24 mouse cellular contexts compared by ENCODE assay signal in genomic region chr14:8052661-8053060, GRCm38 (mm10). TPM values are rescaled to one million over a fixed set of nuclear protein-coding genes. Genes with fewer than 3 reads are reported as not detected.
DNase-seq lines count a peak whose midpoint lies in the region; ATAC-seq and TF ChIP-seq lines count a peak whose summit lies in the region.
"Had no signal": no experiment of that assay in that cellular context is flagged by ENCODE, and none has a peak within 500 bp of the region (broad histone marks: within the 10 kb centered on the region; RNA-seq: fewer than 3 reads in every experiment).

No protein-coding gene starts in this region.

- no peak for TF ChIP-seq CTCF in E14TG2a.4 (conservative IDR thresholded peaks at IDR 0.05; ENCODE audit: low read length)

- H3K4me2 ChIP-seq in forebrain, embryonic 11.5 days (ENCODE audit: low read depth, low read length, severe bottlenecking): no peak overlapping the region
- no peak overlapping the region for H3K4me2 ChIP-seq in forebrain, embryonic 14.5 days (ENCODE audit: low read length)
- H3K4me2 ChIP-seq: embryonic facial prominence, embryonic 12.5 days; forebrain, embryonic 12.5 days; forebrain, embryonic 15.5 days had no signal

- 97% methylated on average over 7 of the region's 7 CpGs for WGBS in forebrain, embryonic 11.5 days
- 98% methylated on average over 7 of the region's 7 CpGs for WGBS in forebrain, embryonic 14.5 days

- H3K9me3 ChIP-seq in forebrain, embryonic 11.5 days (ENCODE audit: control insufficient read depth, low read length): no peaks in the 10 kb centered on the region
- no peaks in the 10 kb centered on the region for H3K9me3 ChIP-seq in forebrain, embryonic 14.5 days (replicated peaks; ENCODE audit: control insufficient read depth, low read length)
- no peaks in the 10 kb centered on the region for H3K9me3 ChIP-seq in E14TG2a.4 (ENCODE audit: low read length)
- H3K9me3 ChIP-seq: embryonic facial prominence, embryonic 10.5 days; embryonic facial prominence, embryonic 12.5 days; forebrain, embryonic 12.5 days; forebrain, embryonic 15.5 days had no signal

- no peaks in the 10 kb centered on the region; the same call in 1 of the 2 replicates for H3K36me3 ChIP-seq in forebrain, embryonic 11.5 days (ENCODE audit: control insufficient read depth, insufficient read depth, low read length)
- H3K36me3 ChIP-seq in forebrain, embryonic 14.5 days (ENCODE audit: control insufficient read depth, insufficient read depth, low read length): peaks cover 32% of the 10 kb centered on the region
- H3K36me3 ChIP-seq in E14TG2a.4 (ENCODE audit: insufficient read depth, low read length): peaks cover 18% of the 10 kb centered on the region

- H3K27ac ChIP-seq in forebrain, embryonic 11.5 days (ENCODE audit: low read depth, low read length): no peak overlapping the region
- H3K27ac ChIP-seq in forebrain, embryonic 14.5 days (ENCODE audit: low read depth, low read length): no peak overlapping the region
- H3K27ac ChIP-seq: embryonic facial prominence, embryonic 10.5 days; embryonic facial prominence, embryonic 12.5 days; forebrain, embryonic 12.5 days; forebrain, embryonic 15.5 days had no signal

- no peaks in the 10 kb centered on the region for H3K4me1 ChIP-seq in forebrain, embryonic 11.5 days (replicated peaks; ENCODE audit: control insufficient read depth, insufficient read depth, low read length)
- H3K4me1 ChIP-seq in forebrain, embryonic 14.5 days (ENCODE audit: control insufficient read depth, insufficient read depth, low read length): no peaks in the 10 kb centered on the region
- peaks cover 91% of the 10 kb centered on the region for H3K4me1 ChIP-seq in E14TG2a.4 (replicated peaks; ENCODE audit: low read depth, low read length)
- H3K4me1 ChIP-seq: embryonic facial prominence, embryonic 12.5 days; forebrain, embryonic 15.5 days had no signal

- ATAC-seq in forebrain, embryonic 11.5 days (replicated peaks; ENCODE audit: low FRiP score): no peak
- no peak for ATAC-seq in forebrain, embryonic 14.5 days
- ATAC-seq: activated CD4-positive, CD25-positive, alpha-beta regulatory T cell, adult 4 months; CD4-positive, CD25-positive, alpha-beta regulatory T cell, adult 4 months; forebrain, embryonic 15.5 days; forebrain, postnatal 0 days had no signal

- no peak overlapping the region for H3K4me3 ChIP-seq in forebrain, embryonic 11.5 days (ENCODE audit: low read depth, low read length)
- no peak overlapping the region for H3K4me3 ChIP-seq in forebrain, embryonic 14.5 days (ENCODE audit: low read depth, low read length)
- H3K4me3 ChIP-seq in E14TG2a.4 (replicated peaks; ENCODE audit: low read length): peak overlapping the region; percentile 81
- H3K4me3 ChIP-seq: embryonic facial prominence, embryonic 10.5 days; embryonic facial prominence, embryonic 12.5 days; forebrain, embryonic 12.5 days; forebrain, embryonic 15.5 days had no signal

- DNase-seq in forebrain, embryonic 11.5 days (ENCODE audit: low spot score): peak; percentile 38
- DNase-seq in forebrain, embryonic 14.5 days (ENCODE audit: low spot score): no peak
- DNase-seq in ES-CJ7 (ENCODE audit: low read depth, low spot score): peak; percentile 65
- DNase-seq in testis, postnatal 10 days (ENCODE audit: low spot score): peak; percentile 19
- DNase-seq in liver: no peak
- DNase-seq in urinary bladder, postnatal 36 days (ENCODE audit: low spot score in 2 of 2): no peak
- DNase-seq: adrenal gland, adult 8-10 months; adrenal gland, postnatal 25 days; B cell, adult 2 months; cerebellum, adult 11 months; cerebellum, adult 18-20 months; cerebellum, adult 8-10 months; cerebellum, adult 9-11 months; cerebellum, postnatal 14 days; cerebellum, postnatal 36 days; forebrain, postnatal 0 days had no signal

- no peak overlapping the region for H3K9ac ChIP-seq in forebrain, embryonic 11.5 days (ENCODE audit: low read length)
- H3K9ac ChIP-seq in forebrain, embryonic 14.5 days (ENCODE audit: low read length): no peak overlapping the region
- H3K9ac ChIP-seq: embryonic facial prominence, embryonic 12.5 days; forebrain, embryonic 12.5 days; forebrain, embryonic 15.5 days; forebrain, postnatal 0 days had no signal

- no peaks in the 10 kb centered on the region for H3K27me3 ChIP-seq in forebrain, embryonic 11.5 days (ENCODE audit: control insufficient read depth, insufficient read depth, low read length)
- no peaks in the 10 kb centered on the region for H3K27me3 ChIP-seq in forebrain, embryonic 14.5 days (replicated peaks; ENCODE audit: control insufficient read depth, insufficient read depth, low read length)
- H3K27me3 ChIP-seq in E14TG2a.4 (ENCODE audit: insufficient read depth, low read length): no peaks in the 10 kb centered on the region
- H3K27me3 ChIP-seq: CH12.LX; embryonic facial prominence, embryonic 12.5 days; forebrain, embryonic 12.5 days; forebrain, embryonic 15.5 days had no signal

RNA-seq across cellular contexts. Expression of gene Rpp14, which starts 27.5 kb away (rescaled TPM):
- polyA plus RNA-seq in forebrain, embryonic 11.5 days (2014; fragmentation: Nextera tagmentation; extraction: Ambion mirVana): 64.5 and 69.2 TPM in 2 replicates
- 58.3 and 65.1 TPM in 2 replicates for polyA plus RNA-seq in forebrain, embryonic 14.5 days (2014; fragmentation: Nextera tagmentation; extraction: Ambion mirVana)

RNA-seq across cellular contexts. Expression of gene Pxk, which starts 45.4 kb away (rescaled TPM):
- 24.3 and 26.4 TPM in 2 replicates for polyA plus RNA-seq in forebrain, embryonic 11.5 days (2014; fragmentation: Nextera tagmentation; extraction: Ambion mirVana)
- 42.8 and 48.3 TPM in 2 replicates for polyA plus RNA-seq in forebrain, embryonic 14.5 days (2014; fragmentation: Nextera tagmentation; extraction: Ambion mirVana)

RNA-seq across cellular contexts. Expression of gene Abhd6, which starts 50.0 kb away (rescaled TPM):
- polyA plus RNA-seq in forebrain, embryonic 11.5 days (2014; fragmentation: Nextera tagmentation; extraction: Ambion mirVana): 19.2 and 19.5 TPM in 2 replicates
- 33.5 and 34.1 TPM in 2 replicates for polyA plus RNA-seq in forebrain, embryonic 14.5 days (2014; fragmentation: Nextera tagmentation; extraction: Ambion mirVana)

RNA-seq across cellular contexts. Expression of gene Dnase1l3, which starts 58.3 kb away (rescaled TPM):
- polyA plus RNA-seq in forebrain, embryonic 11.5 days (2014; fragmentation: Nextera tagmentation; extraction: Ambion mirVana): not detected in 2 replicates
- 0.05 and 0.15 TPM in 2 replicates for polyA plus RNA-seq in forebrain, embryonic 14.5 days (2014; fragmentation: Nextera tagmentation; extraction: Ambion mirVana)
- polyA plus RNA-seq: forebrain, embryonic 12.5 days had no signal

Comparison
In these comparisons a context has a peak if more than half of its experiments do, and no peak if none do; other contexts are left out.
1. DNase-seq: peak in forebrain, embryonic 11.5 days (single experiment), ES-CJ7 (single experiment) and testis, postnatal 10 days (single experiment); none in forebrain, embryonic 14.5 days (single experiment), liver (single experiment) and urinary bladder, postnatal 36 days (0 of 2).